Mouse (Mus musculus) heart, adult 9 months (tissue): ENCODE data around the gene Ndc1.
A peak's percentile ranks its signal among the peaks of the same experiment; 100 is the strongest.
"Not testable (repeated sequence)": the region's sequence is repeated elsewhere in the genome, so short reads cannot be mapped to it uniquely, and the experiment has no call there.

Experiments used
- DNase-seq, 2 experiments: peaks; one replicate each; pipeline ENCODE4 v3.0.0; 2022; ENCODE audit warnings: low spot score in 2 of 2

Gene Ndc1

GRCm38 (mm10) chr4:107364190-107364639 lies 3.4 kb upstream of the Ndc1 start:
- no peak for DNase-seq

- DNase-seq, result not testable (repeated sequence)
Observed at GRCm38 (mm10) chr4:107366408-107366807, 1.2 kb upstream of the Ndc1 start.

GRCm38 (mm10) chr4:107372304-107372703 lies 4.7 kb downstream of the Ndc1 start:
- no peak for DNase-seq

- peak in 1 of 2 experiments; percentile 6 for DNase-seq
Observed at GRCm38 (mm10) chr4:107374677-107375076, 7.1 kb downstream of the Ndc1 start.

- DNase-seq, result no peak
Observed at GRCm38 (mm10) chr4:107378954-107379353, 11.4 kb downstream of the Ndc1 start.

- no peak for DNase-seq
Observed at GRCm38 (mm10) chr4:107380871-107381270, 13.3 kb downstream of the Ndc1 start.

GRCm38 (mm10) chr4:107387038-107387437 lies 19.5 kb downstream of the Ndc1 start:
- peak in 1 of 2 experiments; percentile 17 for DNase-seq

GRCm38 (mm10) chr4:107387465-107387864 lies 19.9 kb downstream of the Ndc1 start:
- DNase-seq, result no peak

GRCm38 (mm10) chr4:107388291-107388690 lies 20.7 kb downstream of the Ndc1 start:
- DNase-seq, result no peak

GRCm38 (mm10) chr4:107389345-107389744 lies 21.8 kb downstream of the Ndc1 start:
- DNase-seq, result no peak

GRCm38 (mm10) chr4:107393771-107394170 lies 26.2 kb downstream of the Ndc1 start:
- no peak for DNase-seq

- no peak for DNase-seq
Observed at GRCm38 (mm10) chr4:107420202-107420601, 52.6 kb downstream of the Ndc1 start.

- DNase-seq, result no peak
Observed at GRCm38 (mm10) chr4:107421711-107422110, 54.1 kb downstream of the Ndc1 start.

- peak in 1 of 2 experiments; percentile 6 for DNase-seq
Observed at GRCm38 (mm10) chr4:107422176-107422575, 54.6 kb downstream of the Ndc1 start.

- no peak for DNase-seq
Observed at GRCm38 (mm10) chr4:107425616-107426015, 58.0 kb downstream of the Ndc1 start.

- no peak for DNase-seq
Observed at GRCm38 (mm10) chr4:107426631-107427030, 59.0 kb downstream of the Ndc1 start.

- no peak for DNase-seq
Observed at GRCm38 (mm10) chr4:107432717-107433116, 65.1 kb downstream of the Ndc1 start.

GRCm38 (mm10) chr4:107433998-107434355 lies 66.4 kb downstream of the Ndc1 start:
- DNase-seq, result no peak

GRCm38 (mm10) chr4:107434356-107435237 lies 67.0 kb downstream of the Ndc1 start, which contains the start of gene Glis1:
Gene Glis1, plus strand, starts transcription at chr4:107434591.
- DNase-seq, result peak; percentile 33 to 57

GRCm38 (mm10) chr4:107435238-107435946 lies 67.8 kb downstream of the Ndc1 start:
- no peak for DNase-seq

GRCm38 (mm10) chr4:107436476-107436875 lies 68.9 kb downstream of the Ndc1 start:
- DNase-seq, result no peak

GRCm38 (mm10) chr4:107438741-107439140 lies 71.2 kb downstream of the Ndc1 start:
- DNase-seq, result no peak

GRCm38 (mm10) chr4:107440306-107440705 lies 72.7 kb downstream of the Ndc1 start:
- no peak for DNase-seq
